Mouse (Mus musculus): ENCODE measurements around the gene Crim1.

DNA sequence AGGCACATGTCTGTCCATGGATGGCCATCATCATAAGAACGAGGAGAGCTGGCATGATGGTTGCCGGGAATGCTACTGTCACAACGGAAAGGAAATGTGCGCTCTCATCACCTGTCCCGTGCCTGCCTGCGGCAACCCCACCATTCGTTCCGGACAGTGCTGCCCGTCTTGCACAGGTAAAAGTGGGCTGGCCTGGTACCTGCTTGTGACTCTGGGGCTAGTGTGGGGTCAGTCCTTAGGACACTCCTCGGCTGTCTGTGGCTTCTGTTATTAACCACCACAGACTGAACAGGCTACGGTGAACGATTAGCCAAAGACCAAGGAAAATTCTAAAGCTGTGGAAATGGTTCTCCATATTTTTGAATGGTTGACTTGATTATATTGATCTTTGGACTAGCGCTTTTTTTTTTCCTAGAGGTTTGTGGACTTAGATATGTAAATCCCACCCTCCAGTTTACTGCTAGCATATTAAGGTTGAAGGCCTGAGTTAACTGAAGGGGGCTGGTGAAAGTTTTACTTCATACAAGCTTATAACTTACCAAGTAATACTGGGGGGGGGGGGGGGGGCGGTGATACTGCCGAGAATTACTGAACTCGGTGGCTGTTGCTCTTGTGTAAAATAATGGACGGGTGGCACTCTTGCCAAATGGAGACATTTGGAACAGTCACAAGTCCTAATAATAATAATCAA is 147.2 kb downstream of the Crim1 start:
- TF ChIP-seq POLR2A (IDR thresholded peaks at IDR 0.05; ENCODE audit: low read depth, low read length), result no peak
- TF ChIP-seq CTCF (IDR thresholded peaks at IDR 0.05; ENCODE audit: extremely low read depth, insufficient read length, insufficient replicate concordance, low read depth, low read length), result no peak

Measured in small intestine, adult 2 months (tissue).